Mouse (Mus musculus): ENCODE measurements at regions not wholly inside any gene's neighbourhood (a gene's known extent, or its start where the extent isn't known, plus 50 kb on each side); places are given as distances from the start of the nearest gene placed in this dataset.
A peak's percentile ranks its signal among the peaks of the same experiment; 100 is the strongest.

- no peak for ATAC-seq (ENCODE audit: insufficient read depth, low read depth)
- Histone ChIP-seq H3K4me3 (ENCODE audit: low read depth, low read length) (no peak overlapping the region), H3K36me3 (replicated peaks; ENCODE audit: control insufficient read depth, insufficient read depth, low read length) (no peaks in the 10 kb centered on the region), H3K4me1 (ENCODE audit: control insufficient read depth, insufficient read depth) (no peaks in the 10 kb centered on the region), H3K9me3 (replicated peaks; ENCODE audit: control insufficient read depth, low read length) (no peaks in the 10 kb centered on the region), H3K27me3 (ENCODE audit: control insufficient read depth, insufficient read depth, low read length) (no peaks in the 10 kb centered on the region), H3K4me2 (ENCODE audit: low read depth, low read length) (no peak overlapping the region), H3K27ac (ENCODE audit: low read depth) (no peak overlapping the region), H3K9ac (replicated peaks; ENCODE audit: low read depth, low read length) (no peak overlapping the region)
- 68% methylated on average over 2 of the region's 2 CpGs for WGBS
- no peak for DNase-seq (ENCODE audit: low spot score)
- TF ChIP-seq CTCF (IDR thresholded peaks at IDR 0.05; ENCODE audit: low read depth), result no peak
- no peak for TF ChIP-seq EP300 (IDR thresholded peaks at IDR 0.05; ENCODE audit: low read depth)
These were observed 602.2 kb downstream of the Ets1 start for GRCm38 (mm10) chr9:33238190-33238589.

GRCm38 (mm10) chr9:33238846-33239245 is 602.8 kb downstream of the Ets1 start:
- Histone ChIP-seq H3K36me3 (replicated peaks; ENCODE audit: control insufficient read depth, insufficient read depth, low read length) (no peaks in the 10 kb centered on the region), H3K27me3 (ENCODE audit: control insufficient read depth, insufficient read depth, low read length) (no peaks in the 10 kb centered on the region), H3K9ac (replicated peaks; ENCODE audit: low read depth, low read length) (no peak overlapping the region), H3K4me1 (ENCODE audit: control insufficient read depth, insufficient read depth) (no peaks in the 10 kb centered on the region), H3K4me2 (ENCODE audit: low read depth, low read length) (no peak overlapping the region), H3K9me3 (replicated peaks; ENCODE audit: control insufficient read depth, low read length) (no peaks in the 10 kb centered on the region), H3K4me3 (ENCODE audit: low read depth, low read length) (no peak overlapping the region), H3K27ac (ENCODE audit: low read depth) (no peak overlapping the region)
- 47% methylated on average over 2 of the region's 2 CpGs for WGBS
- no peak for ATAC-seq (ENCODE audit: insufficient read depth, low read depth)
- DNase-seq (ENCODE audit: low spot score), result no peak
- no peak for TF ChIP-seq CTCF (IDR thresholded peaks at IDR 0.05; ENCODE audit: low read depth)
- no peak for TF ChIP-seq EP300 (IDR thresholded peaks at IDR 0.05; ENCODE audit: low read depth)

- Histone ChIP-seq H3K27ac (ENCODE audit: low read depth) (no peak overlapping the region), H3K4me2 (ENCODE audit: low read depth, low read length) (no peak overlapping the region), H3K4me1 (ENCODE audit: control insufficient read depth, insufficient read depth) (no peaks in the 10 kb centered on the region), H3K9ac (replicated peaks; ENCODE audit: low read depth, low read length) (no peak overlapping the region), H3K4me3 (ENCODE audit: low read depth, low read length) (no peak overlapping the region), H3K27me3 (ENCODE audit: control insufficient read depth, insufficient read depth, low read length) (no peaks in the 10 kb centered on the region), H3K36me3 (replicated peaks; ENCODE audit: control insufficient read depth, insufficient read depth, low read length) (no peaks in the 10 kb centered on the region), H3K9me3 (replicated peaks; ENCODE audit: control insufficient read depth, low read length) (no peaks in the 10 kb centered on the region)
- ATAC-seq (ENCODE audit: insufficient read depth, low read depth), result no peak
- no peak for TF ChIP-seq EP300 (IDR thresholded peaks at IDR 0.05; ENCODE audit: low read depth)
- TF ChIP-seq CTCF (IDR thresholded peaks at IDR 0.05; ENCODE audit: low read depth), result no peak
- DNase-seq (ENCODE audit: low spot score), result no peak
- WGBS, result 40% methylated on average over 1 of the region's 1 CpGs
These were observed 604.5 kb downstream of the Ets1 start for GRCm38 (mm10) chr9:33240506-33240905.

- Histone ChIP-seq H3K9me3 (replicated peaks; ENCODE audit: control insufficient read depth, low read length) (no peaks in the 10 kb centered on the region), H3K4me1 (ENCODE audit: control insufficient read depth, insufficient read depth) (no peaks in the 10 kb centered on the region), H3K9ac (replicated peaks; ENCODE audit: low read depth, low read length) (no peak overlapping the region), H3K36me3 (replicated peaks; ENCODE audit: control insufficient read depth, insufficient read depth, low read length) (no peaks in the 10 kb centered on the region), H3K4me2 (ENCODE audit: low read depth, low read length) (no peak overlapping the region), H3K27ac (ENCODE audit: low read depth) (no peak overlapping the region), H3K4me3 (ENCODE audit: low read depth, low read length) (no peak overlapping the region), H3K27me3 (ENCODE audit: control insufficient read depth, insufficient read depth, low read length) (no peaks in the 10 kb centered on the region)
- TF ChIP-seq EP300 (IDR thresholded peaks at IDR 0.05; ENCODE audit: low read depth), result no peak
- no peak for TF ChIP-seq CTCF (IDR thresholded peaks at IDR 0.05; ENCODE audit: low read depth)
- WGBS, result 65% methylated on average over 3 of the region's 3 CpGs
- no peak for ATAC-seq (ENCODE audit: insufficient read depth, low read depth)
- no peak for DNase-seq (ENCODE audit: low spot score)
These were observed 605.1 kb downstream of the Ets1 start for GRCm38 (mm10) chr9:33240914-33241635.

- H3K4me1 ChIP-seq (ENCODE audit: control insufficient read depth, insufficient read depth), result no peaks in the 10 kb centered on the region
- ATAC-seq (ENCODE audit: insufficient read depth, low read depth) (no peak), DNase-seq (ENCODE audit: low spot score) (peak; percentile 6)
- no peaks in the 10 kb centered on the region for H3K36me3 ChIP-seq (replicated peaks; ENCODE audit: control insufficient read depth, insufficient read depth, low read length)
- WGBS, result 18% methylated on average over 2 of the region's 2 CpGs
- no peak overlapping the region for H3K4me2 ChIP-seq (ENCODE audit: low read depth, low read length)
- no peak overlapping the region for H3K27ac ChIP-seq (ENCODE audit: low read depth)
- peak; percentile 77 for TF ChIP-seq CTCF (IDR thresholded peaks at IDR 0.05; ENCODE audit: low read depth)
- TF ChIP-seq EP300 (IDR thresholded peaks at IDR 0.05; ENCODE audit: low read depth), result no peak
- H3K9ac ChIP-seq (replicated peaks; ENCODE audit: low read depth, low read length), result no peak overlapping the region
- H3K27me3 ChIP-seq (ENCODE audit: control insufficient read depth, insufficient read depth, low read length), result no peaks in the 10 kb centered on the region
- H3K9me3 ChIP-seq (replicated peaks; ENCODE audit: control insufficient read depth, low read length), result 0 out of 2 replicates have a peak, but pooled peaks cover 3% of the 10 kb centered on the region
- no peak overlapping the region for H3K4me3 ChIP-seq (ENCODE audit: low read depth, low read length)
These were observed 610.9 kb downstream of the Ets1 start for GRCm38 (mm10) chr9:33246932-33247331.

- WGBS, result 46% methylated on average over 6 of the region's 6 CpGs
- ATAC-seq (ENCODE audit: insufficient read depth, low read depth), result no peak
- Histone ChIP-seq H3K4me1 (ENCODE audit: control insufficient read depth, insufficient read depth) (no peaks in the 10 kb centered on the region), H3K27ac (ENCODE audit: low read depth) (no peak overlapping the region), H3K4me3 (ENCODE audit: low read depth, low read length) (no peak overlapping the region), H3K36me3 (replicated peaks; ENCODE audit: control insufficient read depth, insufficient read depth, low read length) (no peaks in the 10 kb centered on the region), H3K27me3 (ENCODE audit: control insufficient read depth, insufficient read depth, low read length) (no peaks in the 10 kb centered on the region), H3K4me2 (ENCODE audit: low read depth, low read length) (no peak overlapping the region), H3K9ac (replicated peaks; ENCODE audit: low read depth, low read length) (no peak overlapping the region), H3K9me3 (replicated peaks; ENCODE audit: control insufficient read depth, low read length) (no peaks in the 10 kb centered on the region)
- TF ChIP-seq EP300 (IDR thresholded peaks at IDR 0.05; ENCODE audit: low read depth), result no peak
- TF ChIP-seq CTCF (IDR thresholded peaks at IDR 0.05; ENCODE audit: low read depth), result no peak
- DNase-seq (ENCODE audit: low spot score), result no peak
These were observed 622.2 kb downstream of the Ets1 start for GRCm38 (mm10) chr9:33258241-33258640.
